Mouse (Mus musculus): Measurements from ENCODE around the gene Fbxw4. TPM values are rescaled to one million over a fixed set of nuclear protein-coding genes. Genes with fewer than 3 reads are reported as not detected.

The Fbxw4 gene
- polyA plus RNA-seq, 1 experiment = 43.0 TPM

- no peaks in the 10 kb centered on the region for H3K4me1 ChIP-seq (ENCODE audit: control insufficient read depth, insufficient read depth, low read length)
- no peak for TF ChIP-seq CTCF (conservative IDR thresholded peaks at IDR 0.05; ENCODE audit: insufficient read depth, insufficient read length, low read depth, low read length)
- no peak for TF ChIP-seq POLR2A (IDR thresholded peaks at IDR 0.05; ENCODE audit: low read depth, low read length)
- DNase-seq = no peak
- no peak overlapping the region for H3K4me3 ChIP-seq (ENCODE audit: insufficient read depth, low read depth, low read length)
- H3K27ac ChIP-seq (ENCODE audit: insufficient read depth, low read depth, low read length) = no peak overlapping the region
- WGBS = 69% methylated on average over 6 of the region's 6 CpGs
- no peaks in the 10 kb centered on the region for H3K27me3 ChIP-seq (replicated peaks; ENCODE audit: control insufficient read depth, insufficient read depth, low read length)
- peaks cover 2% of the 10 kb centered on the region for H3K36me3 ChIP-seq (ENCODE audit: control insufficient read depth, insufficient read depth, low read length)
These were observed 128.6 kb downstream of the Fbxw4 start for GRCm38 (mm10) chr19:45531554-45531953.

- no peak for TF ChIP-seq POLR2A (IDR thresholded peaks at IDR 0.05; ENCODE audit: low read depth, low read length)
- H3K4me1 ChIP-seq (ENCODE audit: control insufficient read depth, insufficient read depth, low read length) = no peaks in the 10 kb centered on the region
- 71% methylated on average over 15 of the region's 15 CpGs for WGBS
These were observed 129.7 kb downstream of the Fbxw4 start for GRCm38 (mm10) chr19:45530200-45530995.

GRCm38 (mm10) chr19:45529294-45529693, 130.8 kb downstream of the Fbxw4 start:
- TF ChIP-seq POLR2A (IDR thresholded peaks at IDR 0.05; ENCODE audit: low read depth, low read length) = no peak
- no peak for TF ChIP-seq CTCF (conservative IDR thresholded peaks at IDR 0.05; ENCODE audit: insufficient read depth, insufficient read length, low read depth, low read length)
- peaks cover 2% of the 10 kb centered on the region for H3K36me3 ChIP-seq (ENCODE audit: control insufficient read depth, insufficient read depth, low read length)
- 66% methylated on average over 5 of the region's 5 CpGs for WGBS
- no peak overlapping the region for H3K4me3 ChIP-seq (ENCODE audit: insufficient read depth, low read depth, low read length)
- no peaks in the 10 kb centered on the region for H3K27me3 ChIP-seq (replicated peaks; ENCODE audit: control insufficient read depth, insufficient read depth, low read length)
- no peak for DNase-seq
- H3K4me1 ChIP-seq (ENCODE audit: control insufficient read depth, insufficient read depth, low read length) = no peaks in the 10 kb centered on the region
- no peak overlapping the region for H3K27ac ChIP-seq (ENCODE audit: insufficient read depth, low read depth, low read length)

More at GRCm38 (mm10) chr19:45530200-45530995, 129.7 kb downstream of the Fbxw4 start:
- Histone ChIP-seq H3K27ac (ENCODE audit: insufficient read depth, low read depth, low read length) (no peak overlapping the region), H3K27me3 (replicated peaks; ENCODE audit: control insufficient read depth, insufficient read depth, low read length) (no peaks in the 10 kb centered on the region), H3K4me3 (ENCODE audit: insufficient read depth, low read depth, low read length) (no peak overlapping the region), H3K36me3 (ENCODE audit: control insufficient read depth, insufficient read depth, low read length) (peaks cover 2% of the 10 kb centered on the region)
- no peak for DNase-seq

Other genes with a start within 250 kb of the Fbxw4 start
- 12.6 and 13.3 TPM in 2 replicates for gene Poll, start 99.8 kb downstream of the Fbxw4 start, polyA plus RNA-seq (2012; rRNA removed)
- 10.9 and 16.3 TPM in 2 replicates for gene Gm17018, start 99.7 kb downstream of the Fbxw4 start, polyA plus RNA-seq (2012; rRNA removed)
- not detected in 2 replicates for gene Fgf8, start 82.6 kb upstream of the Fbxw4 start, polyA plus RNA-seq (2012; rRNA removed)
- 36.9 and 42.3 TPM in 2 replicates for gene Npm3, start 89.3 kb upstream of the Fbxw4 start, polyA plus RNA-seq (2012; rRNA removed)
- gene Mgea5, start 123.5 kb upstream of the Fbxw4 start, polyA plus RNA-seq (2012; rRNA removed) = 22.6 and 27.3 TPM in 2 replicates
- gene Kcnip2, start 155.7 kb upstream of the Fbxw4 start, polyA plus RNA-seq (2012; rRNA removed) = 9.2 and 9.4 TPM in 2 replicates

Measured in kidney, adult 2 months (tissue).